Mouse (Mus musculus): ENCODE results near the gene Lrp1. TPM values are rescaled to one million over a fixed set of nuclear protein-coding genes. Genes with fewer than 3 reads are reported as not detected.

The Lrp1 gene
- 100 to 1,000 TPM in 1 of 2 experiments, 10 to 100 TPM in 1; 82.2 to 126 TPM for total RNA-seq (2023)

DNA sequence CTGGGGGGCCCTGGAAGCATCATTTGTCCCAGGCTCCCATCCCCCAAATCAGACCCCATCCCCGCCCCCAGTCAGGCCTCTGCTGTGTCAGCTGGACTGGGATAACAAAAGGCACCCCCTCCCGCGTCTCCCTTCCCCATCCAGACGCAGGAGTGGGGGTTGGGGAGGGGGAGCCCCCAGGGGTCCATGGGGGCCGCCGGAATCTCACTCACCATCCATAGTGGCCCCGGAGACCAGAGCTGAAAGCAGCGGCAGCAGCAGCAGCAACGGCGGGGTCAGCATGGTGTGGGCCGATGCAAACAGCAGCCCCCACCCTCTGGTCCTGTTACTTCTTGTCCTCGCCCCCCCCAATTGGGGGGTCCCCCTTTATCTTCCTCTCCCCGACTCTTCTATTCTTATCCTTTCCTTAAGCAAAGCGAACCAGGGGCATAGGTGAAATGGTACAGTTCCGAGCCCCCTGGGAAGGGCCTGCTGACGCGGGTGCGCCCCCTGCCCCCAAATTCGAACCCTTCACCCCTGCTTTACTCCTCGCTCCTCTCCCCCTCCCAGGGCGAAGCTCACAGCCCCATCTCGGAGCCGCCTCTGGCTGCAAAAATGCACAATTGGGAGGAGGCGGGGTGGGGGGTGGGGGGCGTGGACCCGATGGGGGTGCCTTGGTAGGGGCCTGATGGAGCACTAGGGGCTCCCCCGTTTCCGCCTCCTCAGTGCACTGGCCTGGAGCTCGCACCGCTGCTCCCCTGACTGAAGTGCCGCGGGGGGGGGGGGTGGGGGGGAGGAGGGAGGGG, at the start of gene Lrp1:
TSS of gene Lrp1 (minus strand) at position 743 of the 785 bp plus-strand sequence.

GRCm38 (mm10) chr10:127668093-127669050, 47.4 kb upstream of the Lrp1 start, which contains the start of gene Nab2:
Gene Nab2 (minus strand): TSS chr10:127668568.

DNA sequence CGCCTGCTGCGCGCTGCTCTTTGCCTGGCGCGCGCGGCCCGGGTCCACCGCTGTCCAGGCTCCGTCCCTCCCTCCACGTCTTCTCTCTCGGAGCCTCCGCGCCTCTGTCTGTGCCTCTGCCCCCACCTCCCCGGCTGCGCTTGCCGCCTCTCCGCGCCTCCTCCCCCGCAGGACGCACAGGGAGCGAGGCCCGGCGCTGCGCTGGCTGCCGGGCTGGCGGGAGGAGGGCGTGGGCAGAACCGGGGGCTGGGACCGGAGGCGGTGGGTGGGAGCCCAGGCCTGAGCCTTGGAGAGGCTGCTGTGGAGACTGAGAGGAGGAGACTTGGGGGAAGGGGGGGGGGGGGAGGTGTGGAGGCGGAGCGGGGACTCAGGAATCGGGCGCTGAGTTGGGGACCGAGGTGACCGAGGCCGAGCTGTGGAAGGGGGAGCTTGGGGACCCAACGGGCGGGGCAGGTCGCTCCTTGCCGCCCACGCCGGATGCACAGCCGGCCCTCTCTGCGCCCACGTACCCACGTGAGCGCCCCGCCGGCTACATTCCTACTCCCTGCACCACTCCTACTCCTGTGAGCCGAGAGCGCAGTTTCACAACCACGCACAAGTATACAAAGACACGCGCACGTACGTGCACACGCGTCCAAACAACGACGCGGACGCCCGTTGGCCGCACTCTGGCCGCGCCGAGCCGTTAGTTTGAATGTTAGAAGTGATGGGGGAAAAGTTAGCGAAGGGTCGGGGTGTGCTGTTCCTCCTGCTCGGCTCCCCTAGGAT, 45.7 kb upstream of the Lrp1 start, which contains the start of gene Nemp1:
TSS of gene Nemp1 (plus strand) at position 401 of the 768 bp plus-strand sequence.

GRCm38 (mm10) chr10:127642772-127643552, 22.0 kb upstream of the Lrp1 start, which contains the start of gene Stat6:
Gene Stat6 (plus strand): TSS chr10:127642986.

DNA sequence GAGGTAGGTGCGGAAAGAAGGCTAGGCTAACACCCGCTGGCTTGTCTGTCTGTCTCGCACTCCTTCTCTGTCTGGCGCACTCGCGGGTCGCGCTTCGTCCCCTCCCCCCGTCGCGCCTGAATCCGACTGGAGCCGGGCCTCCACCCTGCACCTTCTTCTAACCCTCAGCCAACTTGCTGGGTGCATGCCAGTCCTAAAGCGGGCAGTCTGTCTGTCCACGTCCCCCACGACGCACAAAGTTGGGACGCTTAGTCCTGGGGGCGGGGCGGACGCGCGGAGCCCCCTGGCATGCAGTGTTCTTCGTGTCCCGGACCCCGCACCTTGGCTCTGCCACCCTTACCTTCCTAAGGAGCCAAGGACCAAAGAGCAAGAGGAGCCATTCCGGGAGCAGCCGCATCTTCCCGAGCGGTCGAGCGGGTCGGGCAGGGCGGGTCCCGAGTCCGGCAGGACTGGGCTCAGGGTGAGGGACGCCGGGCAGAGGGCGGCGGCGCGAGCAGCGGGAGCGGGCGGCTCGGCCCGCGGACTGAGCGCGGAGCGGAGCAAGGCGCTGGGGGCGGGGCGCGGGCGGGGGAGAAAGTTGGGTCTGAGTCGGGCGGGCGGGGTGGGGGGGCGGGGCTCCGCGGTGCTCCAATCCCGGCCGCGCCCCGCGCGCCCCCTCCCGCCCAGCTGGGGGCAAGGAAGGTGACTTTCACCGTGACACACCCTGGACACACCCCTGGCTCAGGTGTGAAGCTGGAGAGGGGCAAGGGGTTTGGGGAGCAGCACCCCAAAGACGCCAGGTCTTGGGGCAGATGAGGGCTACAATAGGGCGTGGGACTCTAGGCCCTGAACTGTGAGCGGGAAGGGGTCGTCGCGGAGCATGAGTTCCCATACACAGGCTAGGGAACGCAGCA, 86.7 kb downstream of the Lrp1 start, which contains the start of gene Nxph4:
TSS of gene Nxph4 (minus strand) at position 524 of the 893 bp plus-strand sequence.

DNA sequence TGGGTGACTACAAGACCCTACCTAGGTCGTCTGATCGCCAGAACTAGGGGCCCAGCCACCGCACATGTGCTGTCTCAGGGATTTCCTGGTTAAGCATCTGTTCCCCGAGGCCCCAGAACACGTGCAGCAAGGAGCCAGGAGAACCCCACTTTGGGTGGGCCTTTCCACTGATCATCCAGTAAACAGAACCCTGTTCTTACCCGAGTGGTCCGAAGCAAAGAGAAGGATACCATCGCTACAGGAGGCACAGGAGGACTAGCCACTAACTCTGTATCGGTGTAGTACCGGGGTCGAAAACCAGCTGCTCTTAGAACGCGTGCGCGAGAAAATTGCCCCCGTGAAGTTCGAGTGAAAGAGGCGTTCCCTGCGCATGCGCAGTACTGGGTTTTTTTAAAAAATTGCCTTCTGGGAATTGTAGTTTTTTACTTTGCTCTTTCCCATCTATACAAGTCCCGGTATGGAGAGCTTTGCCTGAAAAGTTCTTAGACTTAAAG, 98.8 kb downstream of the Lrp1 start, which contains the start of gene Shmt2:
TSS of gene Shmt2 (minus strand) at position 357 of the 494 bp plus-strand sequence.

DNA sequence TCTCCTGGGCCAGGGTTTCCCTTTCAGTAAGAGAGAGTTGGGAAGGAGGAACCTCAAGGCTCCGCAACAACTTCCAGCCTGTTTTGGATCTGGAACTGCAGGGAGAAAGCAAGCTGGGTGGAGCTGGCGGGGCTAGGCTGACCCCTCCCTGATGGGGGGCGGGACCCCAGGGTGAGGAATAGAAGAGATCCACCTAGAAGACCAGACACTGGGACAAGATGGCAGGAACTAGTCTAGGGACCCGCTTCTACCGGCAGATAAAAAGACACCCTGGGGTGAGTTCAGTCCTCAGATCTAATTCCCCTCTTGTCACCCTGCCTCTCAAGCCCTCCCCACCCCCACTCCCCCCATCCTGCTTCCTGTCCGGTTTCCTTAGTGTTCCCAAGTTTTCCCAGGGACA, 106.2 kb downstream of the Lrp1 start, which contains the start of gene Ndufa4l2:
TSS of gene Ndufa4l2 (plus strand) at position 204 of the 400 bp plus-strand sequence.

DNA sequence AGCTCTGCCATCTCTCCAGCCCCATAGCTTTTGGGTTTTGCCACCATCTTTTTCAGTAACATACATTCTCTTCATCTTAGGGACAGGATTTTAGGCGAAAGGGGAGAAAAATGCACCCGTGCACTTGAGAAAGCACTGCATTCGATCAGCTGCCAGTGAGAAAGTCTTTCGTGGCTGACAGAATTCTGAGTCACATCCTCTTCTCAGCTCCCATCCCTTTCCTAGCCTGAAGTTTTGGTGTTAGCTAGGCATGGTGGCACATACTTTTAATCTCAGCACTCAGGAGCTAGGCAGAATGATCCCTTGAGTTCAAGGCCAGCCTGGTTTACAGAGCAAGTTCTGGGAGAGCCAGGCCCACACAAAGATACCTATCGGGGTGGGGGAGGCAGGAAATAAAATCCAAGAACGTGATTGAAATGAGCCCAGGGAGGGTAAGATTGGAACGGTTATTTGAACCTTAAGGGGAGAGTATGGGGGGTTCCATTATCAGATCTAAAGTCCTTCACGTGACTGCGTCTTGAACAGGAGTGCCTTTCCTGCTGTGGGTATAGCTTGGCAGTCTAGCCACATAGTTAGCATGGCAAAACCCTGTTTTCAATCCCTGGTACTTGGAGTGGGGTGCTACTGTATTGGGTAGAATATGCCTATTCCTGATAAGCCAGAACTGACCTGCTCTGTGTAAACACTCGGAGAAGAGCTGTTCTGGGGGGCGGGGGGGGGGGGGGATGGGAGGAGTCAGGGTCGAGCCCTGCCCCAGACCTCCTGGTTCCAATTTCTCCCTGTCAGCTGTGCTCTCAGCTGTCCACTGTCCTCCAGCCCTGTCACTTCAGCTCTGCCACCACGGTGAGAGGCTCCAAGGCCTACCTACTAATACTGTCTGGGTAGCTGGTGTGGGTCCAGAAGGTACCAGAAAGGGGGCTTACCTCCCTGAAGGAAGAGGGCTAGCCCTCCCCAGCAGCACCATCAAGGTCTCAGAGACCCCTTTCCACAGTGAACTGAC, 119.8 kb downstream of the Lrp1 start, which contains the start of gene Stac3:
TSS of gene Stac3 (plus strand) at position 793 of the 1,000 bp plus-strand sequence.

Other genes starting within 250 kb of the Lrp1 start
- 100 to 1,000 TPM in 1 of 2 experiments, 10 to 100 TPM in 1; 88.4 to 109 TPM for gene R3hdm2, start 240.8 kb downstream of the Lrp1 start, total RNA-seq (2023)
- 1 to 10 TPM; 1.7 to 4.4 TPM for gene Stac3, start 119.5 kb downstream of the Lrp1 start, total RNA-seq (2023)
- not detected for gene Ndufa4l2, start 106.2 kb downstream of the Lrp1 start, total RNA-seq (2023)
- 10 to 100 TPM; 26.5 to 28.3 TPM for gene Shmt2, start 98.7 kb downstream of the Lrp1 start, total RNA-seq (2023)
- gene Nxph4, start 86.6 kb downstream of the Lrp1 start, total RNA-seq (2023), result not detected
- gene Stat6, start 21.8 kb upstream of the Lrp1 start, total RNA-seq (2023), result 100 to 1,000 TPM; 214 to 227 TPM
- gene Nemp1, start 45.8 kb upstream of the Lrp1 start, total RNA-seq (2023), result 10 to 100 TPM in 1 of 2 experiments, 1 to 10 TPM in 1; 8.5 to 10.1 TPM
- 1 to 10 TPM in 1 of 2 experiments, under 1 TPM in 1; 0.58 to 2.0 TPM for gene Nab2, start 47.4 kb upstream of the Lrp1 start, total RNA-seq (2023)
- under 1 TPM; 0.27 to 0.42 TPM for gene Myo1a, start 84.0 kb upstream of the Lrp1 start, total RNA-seq (2023)
- gene Tac2, start 103.3 kb upstream of the Lrp1 start, total RNA-seq (2023), result 1 to 10 TPM in 1 of 2 experiments, under 1 TPM in 1; 0.60 to 1.5 TPM
- 10 to 100 TPM; 17.7 to 17.8 TPM for gene Zbtb39, start 118.4 kb upstream of the Lrp1 start, total RNA-seq (2023)
- gene Gpr182, start 130.6 kb upstream of the Lrp1 start, total RNA-seq (2023), result under 1 TPM; 0.15 to 0.22 TPM
- under 1 TPM; 0.20 to 0.75 TPM for gene Rdh1, start 138.6 kb upstream of the Lrp1 start, total RNA-seq (2023)
- not detected for gene Rdh16f1, start 138.6 kb upstream of the Lrp1 start, total RNA-seq (2023)
- under 1 TPM; 0.42 to 0.44 TPM for gene Rdh9, start 155.2 kb upstream of the Lrp1 start, total RNA-seq (2023)
- gene Rdh16, start 180.0 kb upstream of the Lrp1 start, total RNA-seq (2023), result under 1 TPM; 0.18 to 0.24 TPM
- not detected for gene Rdh19, start 228.8 kb upstream of the Lrp1 start, total RNA-seq (2023)
- not detected for gene Rdh16f2, start 245.3 kb upstream of the Lrp1 start, total RNA-seq (2023)

Data from neutrophil, adult 59 days (primary cell).